Mouse (Mus musculus): ENCODE data around the gene Bnc2.

- TF ChIP-seq CTCF (IDR thresholded peaks at IDR 0.05; ENCODE audit: insufficient read depth, low read length) (no peak), POLR2A (IDR thresholded peaks at IDR 0.05; ENCODE audit: borderline replicate concordance, extremely low read depth, low read depth, low read length) (no peak)
These were observed 9.9 kb upstream of the Bnc2 start for GRCm38 (mm10) chr4:84685009-84685408.
